Mouse (Mus musculus): ENCODE data around the gene Efcab10. TPM values are rescaled to one million over a fixed set of nuclear protein-coding genes. Genes with fewer than 3 reads are reported as not detected.
A peak's percentile ranks its signal among the peaks of the same experiment; 100 is the strongest.

Gene Efcab10
- polyA plus RNA-seq, 1 experiment, result not detected

DNA sequence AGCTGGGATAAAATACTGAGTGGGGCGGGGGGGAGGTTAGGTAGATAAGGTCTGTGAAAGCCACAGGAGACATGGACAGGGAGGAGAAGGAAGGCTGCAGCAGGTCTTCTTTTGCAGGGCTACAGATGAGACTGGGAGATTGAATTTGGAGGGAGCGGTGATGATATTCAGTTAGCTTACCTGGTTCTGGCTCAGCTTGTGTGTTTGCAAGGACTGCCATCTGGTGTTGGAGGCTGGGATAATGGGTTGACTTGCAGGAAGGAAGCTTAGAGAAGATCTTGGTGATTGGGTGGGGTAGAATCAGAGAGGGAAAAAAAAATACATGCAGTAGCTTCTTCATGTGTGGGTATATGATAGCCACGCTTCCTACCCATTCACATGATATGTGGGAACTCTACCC, 29.7 kb downstream of the Efcab10 start:
- no peaks in the 10 kb centered on the region for H3K79me2 ChIP-seq (ENCODE audit: control insufficient read depth, insufficient read depth)
- no peak overlapping the region for H3K4me2 ChIP-seq (ENCODE audit: low read depth)
- no peak overlapping the region for H3ac ChIP-seq (ENCODE audit: control insufficient read depth, insufficient read length)
- TF ChIP-seq CEBPB (IDR thresholded peaks at IDR 0.05; ENCODE audit: insufficient read depth, poor library complexity, severe bottlenecking), result no peak
- TF ChIP-seq REST (IDR thresholded peaks at IDR 0.05; ENCODE audit: insufficient read depth, insufficient read length), result no peak
- no peak for TF ChIP-seq MYOG (IDR thresholded peaks at IDR 0.05; ENCODE audit: control insufficient read depth in 1 of 3, insufficient read depth in 1 of 3, insufficient read length in 2 of 3, low read depth in 2 of 3)
- no peak for TF ChIP-seq POLR2AphosphoS2 (IDR thresholded peaks at IDR 0.05; ENCODE audit: insufficient read length, low read depth)
- no peak for TF ChIP-seq TCF12 (IDR thresholded peaks at IDR 0.05; ENCODE audit: insufficient read depth, poor library complexity, severe bottlenecking)
- TF ChIP-seq MAX (IDR thresholded peaks at IDR 0.05; ENCODE audit: low read depth), result no peak
- TF ChIP-seq POLR2A (IDR thresholded peaks at IDR 0.05; ENCODE audit: insufficient read length, low read depth), result no peak
- no peak for TF ChIP-seq MYOD1 (IDR thresholded peaks at IDR 0.05; ENCODE audit: control insufficient read depth in 1 of 3, insufficient read length in 2 of 3, low read depth in 2 of 3)
- TF ChIP-seq USF1 (IDR thresholded peaks at IDR 0.05; ENCODE audit: low read depth), result no peak
- no peak for TF ChIP-seq TCF3 (IDR thresholded peaks at IDR 0.05; ENCODE audit: insufficient read length, low read depth)
- TF ChIP-seq E2F4 (IDR thresholded peaks at IDR 0.05; ENCODE audit: insufficient read depth), result no peak
- TF ChIP-seq SRF (IDR thresholded peaks at IDR 0.05; ENCODE audit: control insufficient read depth, insufficient read length, low read depth), result no peak
- no peaks in the 10 kb centered on the region for H3K36me3 ChIP-seq (ENCODE audit: control insufficient read depth, insufficient read depth)
- no peak overlapping the region for H3K4me3 ChIP-seq
- H3K27me3 ChIP-seq (ENCODE audit: control insufficient read depth, insufficient read depth, insufficient read length), result peaks cover 6% of the 10 kb centered on the region

DNA sequence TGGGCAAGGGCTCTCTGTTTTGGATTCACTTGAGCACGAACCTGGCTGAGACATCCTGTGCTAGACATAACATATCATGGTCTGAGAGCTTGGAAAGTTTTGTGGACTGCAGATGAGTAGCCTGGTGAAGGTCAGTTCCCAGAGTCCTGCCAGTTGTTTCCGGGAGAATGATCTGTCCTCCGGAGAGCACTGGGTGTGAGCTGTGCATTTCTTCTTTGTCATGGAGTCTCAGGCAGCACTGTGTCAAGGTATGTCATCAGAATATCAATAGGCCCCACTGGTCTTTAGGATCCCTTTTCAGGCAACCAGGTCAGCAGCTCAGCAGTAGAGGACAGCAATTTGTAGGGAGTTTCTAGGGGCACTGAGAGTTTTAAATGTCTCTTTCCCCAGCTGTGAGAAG, 32.6 kb downstream of the Efcab10 start:
- Histone ChIP-seq H3ac (ENCODE audit: control insufficient read depth, insufficient read length) (no peak overlapping the region), H3K4me2 (ENCODE audit: low read depth) (no peak overlapping the region), H3K36me3 (ENCODE audit: control insufficient read depth, insufficient read depth) (no peaks in the 10 kb centered on the region), H3K27me3 (ENCODE audit: control insufficient read depth, insufficient read depth, insufficient read length) (peaks cover 6% of the 10 kb centered on the region), H3K4me3 (no peak overlapping the region), H3K79me2 (ENCODE audit: control insufficient read depth, insufficient read depth) (peaks cover 27% of the 10 kb centered on the region)
- TF ChIP-seq CEBPB (IDR thresholded peaks at IDR 0.05; ENCODE audit: insufficient read depth, poor library complexity, severe bottlenecking), result 0 out of 2 replicates have a peak, but pooled peaks have one; percentile 14
- TF ChIP-seq POLR2A (IDR thresholded peaks at IDR 0.05; ENCODE audit: insufficient read length, low read depth), result no peak

GRCm38 (mm10) chr12:33427726-33428125, 33.1 kb downstream of the Efcab10 start:
- H3K79me2 ChIP-seq (ENCODE audit: control insufficient read depth, insufficient read depth), result peaks cover 31% of the 10 kb centered on the region
- H3ac ChIP-seq (ENCODE audit: control insufficient read depth, insufficient read length), result no peak overlapping the region
- no peak overlapping the region for H3K4me2 ChIP-seq (ENCODE audit: low read depth)
- no peak for TF ChIP-seq MYOD1 (IDR thresholded peaks at IDR 0.05; ENCODE audit: control insufficient read depth in 1 of 3, insufficient read length in 2 of 3, low read depth in 2 of 3)
- no peak for TF ChIP-seq TCF3 (IDR thresholded peaks at IDR 0.05; ENCODE audit: insufficient read length, low read depth)
- no peak for TF ChIP-seq USF1 (IDR thresholded peaks at IDR 0.05; ENCODE audit: low read depth)
- TF ChIP-seq MAX (IDR thresholded peaks at IDR 0.05; ENCODE audit: low read depth), result no peak
- no peaks in the 10 kb centered on the region for H3K36me3 ChIP-seq (ENCODE audit: control insufficient read depth, insufficient read depth)
- H3K4me3 ChIP-seq, result no peak overlapping the region
- H3K27me3 ChIP-seq (ENCODE audit: control insufficient read depth, insufficient read depth, insufficient read length), result peaks cover 6% of the 10 kb centered on the region

- no peak for TF ChIP-seq USF1 (IDR thresholded peaks at IDR 0.05; ENCODE audit: low read depth)
- TF ChIP-seq SRF (IDR thresholded peaks at IDR 0.05; ENCODE audit: control insufficient read depth, insufficient read length, low read depth), result peak; percentile 71
- TF ChIP-seq MYOG (IDR thresholded peaks at IDR 0.05; ENCODE audit: control insufficient read depth in 1 of 3, insufficient read depth in 1 of 3, insufficient read length in 2 of 3, low read depth in 2 of 3), result peak in 1 of 3 experiments; percentile 6
- no peak for TF ChIP-seq E2F4 (IDR thresholded peaks at IDR 0.05; ENCODE audit: insufficient read depth)
- TF ChIP-seq REST (IDR thresholded peaks at IDR 0.05; ENCODE audit: insufficient read depth, insufficient read length), result no peak
- TF ChIP-seq MYOD1 (IDR thresholded peaks at IDR 0.05; ENCODE audit: control insufficient read depth in 1 of 3, insufficient read length in 2 of 3, low read depth in 2 of 3), result no peak
- TF ChIP-seq POLR2AphosphoS2 (IDR thresholded peaks at IDR 0.05; ENCODE audit: insufficient read length, low read depth), result peak; percentile 81
- peak; percentile 79 for TF ChIP-seq POLR2A (IDR thresholded peaks at IDR 0.05; ENCODE audit: insufficient read length, low read depth)
- no peak for TF ChIP-seq CEBPB (IDR thresholded peaks at IDR 0.05; ENCODE audit: insufficient read depth, poor library complexity, severe bottlenecking)
- TF ChIP-seq TCF12 (IDR thresholded peaks at IDR 0.05; ENCODE audit: insufficient read depth, poor library complexity, severe bottlenecking), result no peak
- no peak for TF ChIP-seq MAX (IDR thresholded peaks at IDR 0.05; ENCODE audit: low read depth)
- no peak for TF ChIP-seq TCF3 (IDR thresholded peaks at IDR 0.05; ENCODE audit: insufficient read length, low read depth)
- no peaks in the 10 kb centered on the region for H3K27me3 ChIP-seq (ENCODE audit: control insufficient read depth, insufficient read depth, insufficient read length)
- H3K4me2 ChIP-seq (ENCODE audit: low read depth), result peak within 1 kb of the TSS; percentile 68
- peak within 1 kb of the TSS; percentile 63 for H3ac ChIP-seq (ENCODE audit: control insufficient read depth, insufficient read length)
- no peaks in the 10 kb centered on the region for H3K36me3 ChIP-seq (ENCODE audit: control insufficient read depth, insufficient read depth)
- H3K4me3 ChIP-seq, result peak within 1 kb of the TSS; percentile 58
- peaks cover 49% of the 10 kb centered on the region for H3K79me2 ChIP-seq (ENCODE audit: control insufficient read depth, insufficient read depth)
These were observed 34.9 kb downstream of the Efcab10 start, which contains the start of gene Twistnb for GRCm38 (mm10) chr12:33429387-33430160. Twistnb (plus strand) TSS chr12:33429635.

DNA sequence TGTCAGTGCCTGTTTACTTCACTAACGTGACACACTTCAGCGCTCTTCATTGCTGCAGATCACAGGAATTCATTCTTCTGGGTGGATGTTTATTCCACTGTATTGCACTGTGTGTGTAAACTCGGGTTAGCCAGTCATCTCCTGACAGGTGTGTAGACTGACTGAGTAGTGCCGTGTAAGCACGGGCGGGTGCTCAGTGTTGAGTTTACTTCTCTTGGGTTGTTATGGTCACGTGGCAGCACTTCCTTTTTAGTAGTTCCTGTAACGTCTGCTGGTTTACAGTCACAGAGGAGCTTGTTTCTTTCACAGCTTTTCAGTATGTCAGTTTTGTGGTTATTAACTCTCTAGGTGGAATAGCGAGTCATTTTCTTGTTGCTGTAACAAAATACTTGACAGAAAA, 39.2 kb downstream of the Efcab10 start:
- H3K27me3 ChIP-seq (ENCODE audit: control insufficient read depth, insufficient read depth, insufficient read length), result no peaks in the 10 kb centered on the region
- H3K4me2 ChIP-seq (ENCODE audit: low read depth), result no peak overlapping the region
- H3ac ChIP-seq (ENCODE audit: control insufficient read depth, insufficient read length), result no peak overlapping the region
- no peak overlapping the region for H3K4me3 ChIP-seq
- peaks cover 62% of the 10 kb centered on the region for H3K79me2 ChIP-seq (ENCODE audit: control insufficient read depth, insufficient read depth)
- TF ChIP-seq REST (IDR thresholded peaks at IDR 0.05; ENCODE audit: insufficient read depth, insufficient read length) (no peak), TCF12 (IDR thresholded peaks at IDR 0.05; ENCODE audit: insufficient read depth, poor library complexity, severe bottlenecking) (no peak), SRF (IDR thresholded peaks at IDR 0.05; ENCODE audit: control insufficient read depth, insufficient read length, low read depth) (no peak), USF1 (IDR thresholded peaks at IDR 0.05; ENCODE audit: low read depth) (no peak), CEBPB (IDR thresholded peaks at IDR 0.05; ENCODE audit: insufficient read depth, poor library complexity, severe bottlenecking) (no peak), POLR2A (IDR thresholded peaks at IDR 0.05; ENCODE audit: insufficient read length, low read depth) (no peak), TCF3 (IDR thresholded peaks at IDR 0.05; ENCODE audit: insufficient read length, low read depth) (no peak), POLR2AphosphoS2 (IDR thresholded peaks at IDR 0.05; ENCODE audit: insufficient read length, low read depth) (no peak), E2F4 (IDR thresholded peaks at IDR 0.05; ENCODE audit: insufficient read depth) (no peak), MAX (IDR thresholded peaks at IDR 0.05; ENCODE audit: low read depth) (no peak), MYOD1 (IDR thresholded peaks at IDR 0.05; ENCODE audit: control insufficient read depth in 1 of 3, insufficient read length in 2 of 3, low read depth in 2 of 3) (no peak), MYOG (IDR thresholded peaks at IDR 0.05; ENCODE audit: control insufficient read depth in 1 of 3, insufficient read depth in 1 of 3, insufficient read length in 2 of 3, low read depth in 2 of 3) (no peak)
- H3K36me3 ChIP-seq (ENCODE audit: control insufficient read depth, insufficient read depth), result peaks cover 9% of the 10 kb centered on the region
